Mouse (Mus musculus) left cerebral cortex, adult 18-20 months (tissue): ENCODE measurements around the gene Krtap12-1. TPM values are rescaled to one million over a fixed set of nuclear protein-coding genes. Genes with fewer than 3 reads are reported as not detected.
"Not testable (repeated sequence)": the region's sequence is repeated elsewhere in the genome, so short reads cannot be mapped to it uniquely, and the experiment has no call there.

Experiments used
- DNase-seq, 2 experiments: peaks; one replicate each; pipeline ENCODE4 v3.0.0; 2021 to 2022; ENCODE audit warnings: low spot score in 2 of 2, mixed read lengths in 1 of 2
- long read RNA-seq, 2 experiments: library from polyadenylated mRNA; stranded (forward); transcript quantifications; one replicate each; pipeline ENCODE4 v2.0.0; 2021
- total RNA-seq, 2 experiments: library from RNA; stranded (reverse); gene quantifications; 2 replicates each; pipeline ENCODE4 v1.2.3; 2021

The Krtap12-1 gene
- total RNA-seq = not detected
- long read RNA-seq, experiment 1 = 0 reads
- long read RNA-seq, experiment 2 = 0 reads

DNA sequence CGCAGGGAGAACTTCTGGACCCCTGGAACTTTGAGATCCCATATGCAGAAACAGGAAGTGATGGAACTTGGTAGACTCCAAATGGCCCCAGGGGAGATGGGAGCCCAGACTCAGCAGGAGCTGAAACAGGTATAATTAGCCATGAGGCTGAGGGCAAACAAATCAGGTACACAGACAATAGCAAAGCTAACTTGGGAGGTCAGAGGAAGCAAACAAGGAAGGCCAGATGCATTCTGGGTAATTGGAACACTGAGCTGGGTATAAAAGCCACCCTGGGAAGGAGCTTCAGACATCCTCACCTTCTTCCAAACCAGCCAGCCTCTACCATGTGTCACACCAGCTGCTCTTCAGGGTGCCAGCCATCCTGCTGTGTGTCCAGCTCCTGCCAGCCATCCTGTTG is at the start of gene Krtap12-1:
Gene Krtap12-1 (plus strand): TSS at position 301 of the 400 bp plus-strand sequence.
- not testable (repeated sequence) for DNase-seq

DNA sequence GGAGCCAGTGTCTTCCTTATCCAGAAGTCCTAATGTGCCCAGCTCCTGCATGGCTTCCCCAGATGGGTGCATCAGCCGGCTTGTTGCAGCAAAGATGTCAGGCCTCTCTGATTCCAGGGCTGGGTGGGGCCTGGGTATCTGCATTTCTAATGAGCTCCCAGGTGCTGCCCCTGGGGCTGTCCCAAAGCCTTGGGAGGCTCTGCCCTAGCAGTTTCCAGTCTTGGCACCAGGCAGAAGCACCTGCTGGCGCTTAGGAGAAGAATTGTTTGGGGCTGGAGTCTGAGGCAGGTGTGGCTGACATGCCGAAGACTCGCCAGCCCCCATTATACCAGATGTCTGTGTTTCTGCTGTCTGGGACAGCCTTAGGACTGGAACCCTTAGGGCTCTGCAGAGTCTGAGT is 49.7 kb upstream of the Krtap12-1 start:
- DNase-seq = no peak

DNA sequence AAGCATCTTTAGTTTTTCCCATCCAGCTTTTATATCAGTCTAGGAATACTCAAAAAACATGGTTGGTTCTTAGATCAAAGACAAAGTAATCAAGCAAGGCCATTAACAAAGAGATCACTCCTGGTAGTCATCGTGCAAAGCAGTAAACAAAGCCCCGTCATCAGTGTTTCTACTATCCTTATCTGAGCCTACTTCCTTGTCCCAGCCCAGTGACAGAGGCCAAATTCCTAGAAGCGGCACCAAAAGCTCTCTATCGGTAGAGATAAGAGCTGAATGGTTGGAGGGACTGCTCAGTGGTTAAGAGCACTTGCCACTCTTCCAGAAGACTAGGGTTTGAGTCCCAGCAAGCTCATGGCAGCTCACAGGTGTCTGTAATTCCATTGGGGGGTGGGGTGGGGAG is 48.9 kb upstream of the Krtap12-1 start:
- no peak for DNase-seq

GRCm38 (mm10) chr10:77673765-77674164 is 46.6 kb upstream of the Krtap12-1 start:
- DNase-seq = no peak

GRCm38 (mm10) chr10:77677562-77677961 is 42.8 kb upstream of the Krtap12-1 start:
- DNase-seq = no peak

GRCm38 (mm10) chr10:77682994-77683393 is 37.4 kb upstream of the Krtap12-1 start:
- DNase-seq = peak; percentile 14 to 39

DNA sequence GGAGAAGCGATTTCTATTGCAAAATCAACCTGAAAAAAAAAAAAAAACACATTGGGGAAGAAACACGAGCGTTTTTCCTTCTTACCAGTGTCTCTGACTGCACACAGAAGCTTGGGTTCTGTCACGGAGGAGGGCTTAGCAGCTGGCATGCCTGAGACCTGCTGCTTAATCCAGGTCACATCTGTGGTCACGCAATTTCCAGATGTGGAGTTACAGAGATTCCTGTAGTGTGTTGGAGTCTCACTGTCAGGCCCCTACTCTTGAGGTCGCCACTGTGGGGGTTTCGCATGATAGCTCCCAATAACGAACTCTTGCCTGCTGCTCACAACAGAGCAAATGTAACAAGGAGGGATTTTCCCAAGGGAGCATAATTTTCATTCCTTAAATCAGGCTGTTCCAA is 36.2 kb upstream of the Krtap12-1 start:
- DNase-seq = no peak

DNA sequence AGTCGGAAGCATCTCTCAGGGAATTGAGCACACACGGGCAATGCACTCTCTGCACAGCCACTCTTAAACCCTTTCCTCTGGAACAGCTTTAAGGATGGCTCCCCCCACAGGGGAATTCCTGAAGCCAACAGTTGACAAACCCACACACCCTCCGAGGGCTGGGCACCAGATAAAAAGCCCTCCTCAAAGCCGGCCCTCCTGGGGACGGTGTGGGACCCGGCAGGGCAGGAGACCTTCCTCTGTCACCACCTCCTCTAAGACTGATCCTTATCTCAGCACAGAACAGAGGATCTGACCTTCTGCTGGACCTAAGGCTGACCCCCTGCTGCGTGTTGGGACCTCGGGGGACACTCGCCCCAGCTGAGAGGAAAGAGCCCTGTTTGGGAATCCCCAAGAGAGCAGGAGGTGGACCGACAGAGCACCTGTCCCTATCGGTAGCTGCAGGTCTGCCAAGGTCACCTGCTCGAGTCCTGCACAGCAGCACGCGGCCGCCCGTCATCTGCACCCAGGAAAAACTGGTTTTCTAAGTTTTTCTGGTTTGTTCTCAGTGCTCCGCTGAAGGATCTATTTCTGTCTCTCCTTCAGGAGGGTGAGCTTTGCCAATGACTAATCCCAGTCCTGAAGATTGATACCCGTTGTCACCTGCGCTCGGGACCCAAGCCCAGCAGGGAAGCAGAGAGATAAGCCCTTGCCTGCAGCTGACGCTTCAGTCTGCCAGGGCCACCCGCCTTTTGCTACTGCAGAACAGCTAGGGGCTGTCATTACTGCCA is 34.3 kb upstream of the Krtap12-1 start, which contains the start of gene Tspear:
Gene Tspear (plus strand): TSS at position 675 of the 770 bp plus-strand sequence.
- no peak for DNase-seq

DNA sequence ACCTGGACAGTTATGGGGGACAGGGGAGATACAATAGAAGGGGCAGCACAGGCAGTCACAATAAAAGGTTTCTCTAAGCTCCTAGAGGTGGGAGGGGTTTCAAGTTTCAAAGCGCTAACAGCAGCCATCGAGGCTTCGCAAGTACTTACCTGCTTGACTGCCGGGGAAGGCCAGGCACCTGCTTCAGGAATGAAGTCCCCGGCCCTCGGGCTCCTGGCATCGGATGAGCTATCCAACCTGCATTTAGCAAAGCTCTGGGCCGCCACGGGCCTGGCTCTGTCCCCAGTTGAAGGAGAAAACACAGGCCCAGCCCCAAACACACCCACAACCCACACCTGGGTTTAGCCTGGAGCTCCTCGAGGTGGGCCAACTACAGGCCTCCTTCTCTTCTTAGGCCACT is 33.4 kb upstream of the Krtap12-1 start:
- DNase-seq = no peak

DNA sequence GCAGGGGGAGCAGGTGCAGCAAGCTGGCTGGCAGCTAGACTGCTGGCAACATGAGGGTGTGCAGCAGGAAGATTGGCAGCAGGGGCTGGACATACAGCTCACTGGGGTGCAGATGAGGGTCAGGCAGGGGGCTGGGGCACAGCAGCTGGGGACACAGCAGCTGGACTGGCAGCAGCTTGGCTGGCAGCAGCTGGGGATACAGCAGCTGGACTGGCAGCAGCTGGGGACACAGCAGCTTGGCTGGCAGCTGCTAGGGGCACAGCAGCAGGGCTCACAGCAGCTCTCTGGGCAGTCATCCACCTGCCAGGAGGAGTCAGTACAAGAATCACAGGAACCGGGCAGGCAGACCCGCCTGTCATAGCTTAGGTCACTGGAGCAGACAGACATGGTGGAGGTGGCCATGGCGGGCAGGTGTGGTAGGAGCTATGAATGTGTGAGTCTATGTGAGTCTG is 30.0 kb upstream of the Krtap12-1 start, which contains the start of gene Gm19402:
Gene Gm19402 (minus strand): TSS at position 402 of the 452 bp plus-strand sequence.
- DNase-seq = not testable (repeated sequence)

DNA sequence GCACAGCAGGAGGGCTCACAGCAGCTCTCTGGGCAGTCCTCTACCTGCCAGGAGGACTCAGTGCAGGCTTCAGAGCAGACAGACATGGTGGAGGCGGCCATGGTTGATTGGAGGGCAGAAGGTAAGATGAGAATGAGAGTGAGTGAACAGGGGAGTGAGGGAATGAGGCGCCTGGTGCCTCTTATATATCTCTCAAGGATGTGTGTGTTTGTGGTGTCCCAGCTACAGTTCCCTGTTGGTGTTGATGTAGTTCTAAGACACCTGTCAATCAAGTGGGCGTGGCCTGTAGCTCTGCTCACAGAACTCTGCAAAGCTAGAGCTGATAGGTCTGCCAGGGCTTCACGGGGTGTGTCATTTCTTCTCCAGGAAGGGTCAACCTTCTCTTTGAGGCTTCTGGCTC is 23.3 kb upstream of the Krtap12-1 start, which contains the start of gene Gm9508:
Gene Gm9508 (minus strand): TSS at position 101 of the 400 bp plus-strand sequence.
- DNase-seq = no peak

GRCm38 (mm10) chr10:77706326-77706725 is 14.1 kb upstream of the Krtap12-1 start, which contains the start of gene Gm10272:
TSS of gene Gm10272 (plus strand) at chr10:77706626.
- no peak for DNase-seq

DNA sequence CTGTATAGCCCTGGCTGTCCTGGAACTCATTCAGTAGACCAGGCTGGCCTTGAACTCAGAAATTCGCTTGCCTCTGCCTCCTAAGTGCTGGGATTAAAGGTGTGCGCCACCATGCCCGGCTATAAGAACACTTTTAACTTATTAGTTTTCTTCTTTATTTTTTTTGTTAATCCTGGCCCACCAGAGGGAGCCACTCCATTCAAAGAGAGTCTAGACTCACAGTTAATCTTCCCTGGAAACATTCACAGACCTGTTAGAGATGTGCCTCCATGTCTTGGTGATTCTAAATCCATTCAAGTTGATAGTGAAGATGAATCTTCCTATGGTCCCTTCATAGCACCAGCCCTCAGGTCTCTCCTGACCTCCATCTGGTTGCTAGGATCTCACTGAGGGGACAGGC is 10.6 kb upstream of the Krtap12-1 start:
- DNase-seq = no peak

DNA sequence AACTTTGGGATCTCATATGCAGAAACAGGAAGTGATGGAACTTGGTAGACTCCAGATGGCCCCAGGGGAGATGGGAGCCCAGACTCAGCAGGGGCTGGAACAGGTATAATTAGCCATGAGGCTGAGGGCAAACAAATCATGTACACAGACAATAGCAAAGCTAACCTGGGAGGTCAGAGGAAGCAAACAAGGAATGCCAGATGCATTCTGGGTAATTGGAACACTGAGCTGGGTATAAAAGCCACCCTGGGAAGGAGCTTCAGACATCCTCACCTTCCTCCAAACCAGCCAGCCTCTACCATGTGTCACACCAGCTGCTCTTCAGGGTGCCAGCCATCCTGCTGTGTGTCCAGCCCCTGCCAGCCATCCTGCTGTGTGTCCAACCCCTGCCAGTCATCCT is 9.2 kb upstream of the Krtap12-1 start, which contains the start of gene Gm10024:
Gene Gm10024 (plus strand): TSS at position 301 of the 400 bp plus-strand sequence.
- DNase-seq = not testable (repeated sequence)

- no peak for DNase-seq
Measured at GRCm38 (mm10) chr10:77713734-77714133, 6.7 kb upstream of the Krtap12-1 start.

DNA sequence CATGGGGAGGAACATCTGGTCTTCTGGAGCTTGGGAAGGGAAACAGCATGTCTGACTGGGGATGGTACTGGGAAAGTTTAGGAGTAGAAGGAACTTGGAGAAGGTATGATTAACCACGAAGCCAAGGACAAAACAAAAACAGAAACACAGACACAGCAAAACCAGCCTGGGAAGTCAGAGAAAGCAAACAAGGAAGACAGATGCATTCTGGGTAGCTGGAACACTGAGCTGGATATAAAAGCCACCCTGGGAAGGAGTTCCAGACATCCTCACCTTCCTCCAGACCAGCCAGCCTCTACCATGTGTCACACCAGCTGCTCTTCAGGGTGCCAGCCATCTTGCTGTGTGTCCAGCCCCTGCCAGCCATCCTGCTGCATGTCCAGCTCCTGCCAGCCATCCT is 4.9 kb upstream of the Krtap12-1 start, which contains the start of gene Gm10142:
Gene Gm10142 (plus strand): TSS at position 301 of the 400 bp plus-strand sequence.
- no peak for DNase-seq

DNA sequence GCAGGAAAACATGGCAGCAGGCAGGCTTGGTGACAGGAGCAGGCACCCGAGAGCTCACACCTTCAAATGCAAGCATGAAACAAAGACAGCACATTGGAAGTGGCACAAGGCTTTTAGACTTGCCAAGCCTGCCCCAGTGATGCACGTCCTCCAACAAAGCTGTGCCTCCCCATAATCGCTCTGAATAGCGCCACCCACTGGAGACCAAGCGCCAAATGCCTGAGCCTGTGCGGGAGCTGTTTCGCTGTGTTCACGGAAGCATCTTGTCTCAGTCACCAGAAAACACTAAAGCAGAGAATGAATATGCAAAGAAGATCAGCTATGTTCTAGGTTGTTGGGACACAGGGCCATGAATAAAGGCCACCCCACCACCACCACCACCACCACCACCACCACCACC is 4.5 kb downstream of the Krtap12-1 start:
- DNase-seq = no peak

DNA sequence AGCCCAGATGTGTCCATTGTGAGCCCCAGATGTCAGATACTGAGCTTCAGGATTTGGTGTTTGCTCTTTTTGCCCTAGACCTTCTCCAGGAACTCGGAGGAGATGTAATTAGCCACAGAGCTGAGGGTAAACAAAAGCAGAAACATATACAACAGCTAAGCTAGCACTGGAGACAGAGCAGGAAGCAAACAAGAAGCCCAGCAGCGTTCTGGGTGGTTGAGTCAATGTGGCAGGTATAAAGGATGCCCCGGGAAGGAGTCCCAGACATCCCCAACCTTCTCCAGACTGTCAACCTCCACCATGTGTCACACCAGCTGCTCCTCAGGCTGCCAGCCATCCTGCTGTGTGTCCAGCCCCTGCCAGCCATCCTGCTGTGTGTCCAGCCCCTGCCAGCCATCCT is 5.8 kb downstream of the Krtap12-1 start, which contains the start of gene Gm10100:
Gene Gm10100 (plus strand): TSS at position 301 of the 400 bp plus-strand sequence.
- no peak for DNase-seq

- DNase-seq = no peak
Measured at GRCm38 (mm10) chr10:77728280-77728679, 7.9 kb downstream of the Krtap12-1 start.

GRCm38 (mm10) chr10:77729241-77729640 is 8.8 kb downstream of the Krtap12-1 start:
- DNase-seq = no peak

DNA sequence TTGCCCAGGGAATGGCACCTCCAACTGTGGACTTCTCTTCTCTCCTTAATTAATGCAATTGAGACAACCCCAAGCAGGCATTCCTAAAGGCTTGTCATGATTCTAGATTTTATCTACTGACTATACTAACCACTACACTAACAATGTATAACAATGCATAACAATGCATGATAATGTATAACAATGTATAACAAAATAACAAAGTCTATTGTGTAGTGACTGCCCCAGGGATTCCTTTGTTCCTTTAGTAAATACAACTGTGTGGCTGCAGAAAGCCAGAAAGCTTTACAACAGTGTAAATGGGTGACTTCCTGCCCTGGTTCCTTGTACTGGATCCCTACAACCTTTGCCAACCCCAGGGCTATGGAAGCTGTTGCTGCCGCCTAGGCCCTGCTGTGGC is 15.5 kb downstream of the Krtap12-1 start:
- no peak for DNase-seq

DNA sequence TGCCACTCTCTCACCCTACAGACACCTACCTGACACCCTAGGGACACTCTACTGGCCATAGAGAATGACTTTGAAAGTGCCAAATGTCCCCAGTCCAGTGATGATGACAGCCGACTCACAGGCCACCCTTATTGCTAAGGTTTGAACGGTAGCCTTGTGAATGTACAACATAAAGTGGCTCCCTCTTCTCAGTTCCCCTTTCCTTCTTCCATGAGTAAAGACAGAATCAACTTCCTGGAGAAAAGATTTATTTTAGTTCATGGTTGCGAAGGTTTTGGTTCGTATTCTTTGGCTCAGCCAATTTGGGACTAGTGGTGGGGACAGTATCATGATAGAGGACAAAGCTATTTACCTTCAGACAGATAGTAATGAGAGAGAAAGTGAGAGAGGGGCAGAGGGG is 18.5 kb downstream of the Krtap12-1 start:
- no peak for DNase-seq
